Mouse (Mus musculus): ENCODE data around the gene Mrps22. TPM values are rescaled to one million over a fixed set of nuclear protein-coding genes. Genes with fewer than 3 reads are reported as not detected.

The Mrps22 gene
- 51.0 and 54.4 TPM in 2 replicates for polyA plus RNA-seq (2014; fragmentation: Nextera tagmentation; extraction: Ambion mirVana)

GRCm38 (mm10) chr9:98601156-98601836, at the start of gene Mrps22:
Gene Mrps22, minus strand, starts transcription at chr9:98601660.
- Histone ChIP-seq H3K9ac (peak within 1 kb of the TSS; percentile 67), H3K36me3 (ENCODE audit: insufficient read depth) (peaks cover 23% of the 10 kb centered on the region), H3K4me2 (peak within 1 kb of the TSS; percentile 77), H3K4me3 (ENCODE audit: low read depth, low read length) (peak within 1 kb of the TSS; percentile 92), H3K4me1 (ENCODE audit: insufficient read depth) (peaks cover 7% of the 10 kb centered on the region; the same call in 1 of the 2 replicates), H3K27ac (ENCODE audit: low read depth) (no peak within 1 kb of the TSS), H3K9me3 (ENCODE audit: low read depth, low read length) (no peaks in the 10 kb centered on the region), H3K27me3 (ENCODE audit: insufficient read depth, low read length) (no peaks in the 10 kb centered on the region)
- under 1% methylated on average over 44 of the region's 44 CpGs for WGBS
- no peak for TF ChIP-seq CTCF (IDR thresholded peaks at IDR 0.05; ENCODE audit: low read depth)
- ATAC-seq (ENCODE audit: insufficient read depth) (peak; percentile 98), DNase-seq (peak; percentile 96)

- Histone ChIP-seq H3K9me3 (ENCODE audit: low read depth, low read length) (no peaks in the 10 kb centered on the region), H3K36me3 (ENCODE audit: insufficient read depth) (no peaks in the 10 kb centered on the region), H3K4me3 (ENCODE audit: low read depth, low read length) (no peak overlapping the region), H3K27me3 (ENCODE audit: insufficient read depth, low read length) (no peaks in the 10 kb centered on the region), H3K4me1 (ENCODE audit: insufficient read depth) (no peaks in the 10 kb centered on the region; the same call in 1 of the 2 replicates), H3K27ac (ENCODE audit: low read depth) (no peak overlapping the region), H3K9ac (no peak overlapping the region), H3K4me2 (no peak overlapping the region)
- TF ChIP-seq CTCF (IDR thresholded peaks at IDR 0.05; ENCODE audit: low read depth): no peak
- DNase-seq (no peak), ATAC-seq (ENCODE audit: insufficient read depth) (no peak)
- WGBS: 77% methylated on average over 8 of the region's 8 CpGs
These were observed 49.1 kb upstream of the Mrps22 start for GRCm38 (mm10) chr9:98650547-98650946.

GRCm38 (mm10) chr9:98647418-98647817, 46.0 kb upstream of the Mrps22 start:
- peak; percentile 84 for DNase-seq
- ATAC-seq (ENCODE audit: insufficient read depth): peak; percentile 88
- H3K27me3 ChIP-seq (ENCODE audit: insufficient read depth, low read length): no peaks in the 10 kb centered on the region

GRCm38 (mm10) chr9:98645750-98646149, 44.3 kb upstream of the Mrps22 start:
- Histone ChIP-seq H3K4me3 (ENCODE audit: low read depth, low read length) (no peak overlapping the region), H3K27ac (ENCODE audit: low read depth) (no peak overlapping the region), H3K9me3 (ENCODE audit: low read depth, low read length) (no peaks in the 10 kb centered on the region), H3K4me2 (no peak overlapping the region), H3K9ac (no peak overlapping the region), H3K36me3 (ENCODE audit: insufficient read depth) (no peaks in the 10 kb centered on the region), H3K4me1 (ENCODE audit: insufficient read depth) (no peaks in the 10 kb centered on the region; the same call in 1 of the 2 replicates), H3K27me3 (ENCODE audit: insufficient read depth, low read length) (no peaks in the 10 kb centered on the region)
- TF ChIP-seq CTCF (IDR thresholded peaks at IDR 0.05; ENCODE audit: low read depth): peak; percentile 94
- 21% methylated on average over 4 of the region's 4 CpGs for WGBS
- peak; percentile 70 for ATAC-seq (ENCODE audit: insufficient read depth)
- DNase-seq: peak; percentile 91

More at GRCm38 (mm10) chr9:98647418-98647817, 46.0 kb upstream of the Mrps22 start:
- no peaks in the 10 kb centered on the region; the same call in 1 of the 2 replicates for H3K4me1 ChIP-seq (ENCODE audit: insufficient read depth)
- 41% methylated on average over 12 of the region's 12 CpGs for WGBS
- H3K4me3 ChIP-seq (ENCODE audit: low read depth, low read length): no peak overlapping the region
- H3K27ac ChIP-seq (ENCODE audit: low read depth): no peak overlapping the region
- H3K4me2 ChIP-seq: no peak overlapping the region
- no peaks in the 10 kb centered on the region for H3K9me3 ChIP-seq (ENCODE audit: low read depth, low read length)
- TF ChIP-seq CTCF (IDR thresholded peaks at IDR 0.05; ENCODE audit: low read depth): no peak
- no peak overlapping the region for H3K9ac ChIP-seq
- H3K36me3 ChIP-seq (ENCODE audit: insufficient read depth): no peaks in the 10 kb centered on the region

- H3K27me3 ChIP-seq (ENCODE audit: insufficient read depth, low read length): no peaks in the 10 kb centered on the region
- no peaks in the 10 kb centered on the region for H3K4me1 ChIP-seq (ENCODE audit: insufficient read depth)
- TF ChIP-seq CTCF (IDR thresholded peaks at IDR 0.05; ENCODE audit: low read depth): no peak
- no peaks in the 10 kb centered on the region for H3K9me3 ChIP-seq (ENCODE audit: low read depth, low read length)
- ATAC-seq (ENCODE audit: insufficient read depth) (no peak), DNase-seq (no peak)
- no peak overlapping the region for H3K4me2 ChIP-seq
- no peaks in the 10 kb centered on the region for H3K36me3 ChIP-seq (ENCODE audit: insufficient read depth)
- no peak overlapping the region for H3K9ac ChIP-seq
- no peak overlapping the region for H3K27ac ChIP-seq (ENCODE audit: low read depth)
- no peak overlapping the region for H3K4me3 ChIP-seq (ENCODE audit: low read depth, low read length)
- WGBS: 66% methylated on average over 6 of the region's 6 CpGs
These were observed 40.7 kb upstream of the Mrps22 start for GRCm38 (mm10) chr9:98642126-98642525.

GRCm38 (mm10) chr9:98633287-98634162, 32.1 kb upstream of the Mrps22 start:
- Histone ChIP-seq H3K27me3 (ENCODE audit: insufficient read depth, low read length) (no peaks in the 10 kb centered on the region), H3K9ac (no peak overlapping the region), H3K27ac (ENCODE audit: low read depth) (no peak overlapping the region), H3K4me3 (ENCODE audit: low read depth, low read length) (no peak overlapping the region), H3K9me3 (ENCODE audit: low read depth, low read length) (no peaks in the 10 kb centered on the region), H3K4me1 (ENCODE audit: insufficient read depth) (no peaks in the 10 kb centered on the region), H3K4me2 (no peak overlapping the region), H3K36me3 (ENCODE audit: insufficient read depth) (no peaks in the 10 kb centered on the region)
- WGBS: 53% methylated on average over 13 of the region's 13 CpGs
- DNase-seq (no peak), ATAC-seq (ENCODE audit: insufficient read depth) (no peak)
- TF ChIP-seq CTCF (IDR thresholded peaks at IDR 0.05; ENCODE audit: low read depth): no peak

GRCm38 (mm10) chr9:98628480-98628879, 27.0 kb upstream of the Mrps22 start:
- no peaks in the 10 kb centered on the region for H3K4me1 ChIP-seq (ENCODE audit: insufficient read depth)
- H3K27ac ChIP-seq (ENCODE audit: low read depth): no peak overlapping the region
- DNase-seq (peak; percentile 26), ATAC-seq (ENCODE audit: insufficient read depth) (no peak)
- no peaks in the 10 kb centered on the region for H3K9me3 ChIP-seq (ENCODE audit: low read depth, low read length)
- no peak overlapping the region for H3K4me3 ChIP-seq (ENCODE audit: low read depth, low read length)
- no peak overlapping the region for H3K9ac ChIP-seq
- no peaks in the 10 kb centered on the region for H3K36me3 ChIP-seq (ENCODE audit: insufficient read depth)
- H3K4me2 ChIP-seq: no peak overlapping the region
- no peaks in the 10 kb centered on the region for H3K27me3 ChIP-seq (ENCODE audit: insufficient read depth, low read length)
- peak; percentile 47 for TF ChIP-seq CTCF (IDR thresholded peaks at IDR 0.05; ENCODE audit: low read depth)
- 49% methylated on average over 3 of the region's 3 CpGs for WGBS
